Mouse (Mus musculus) lung, postnatal 14 days (tissue): Measurements from ENCODE around the gene Nid1.
"Not testable (repeated sequence)": the region's sequence is repeated elsewhere in the genome, so short reads cannot be mapped to it uniquely, and the experiment has no call there.

Experiments
- DNase-seq: peaks from one replicate; pipeline ENCODE4 v3.0.0; 2021

Nid1 gene

GRCm38 (mm10) chr13:13454249-13454648 lies 16.9 kb downstream of the Nid1 start:
- not testable (repeated sequence) for DNase-seq

GRCm38 (mm10) chr13:13455632-13456492 lies 18.5 kb downstream of the Nid1 start:
- DNase-seq, result not testable (repeated sequence)

GRCm38 (mm10) chr13:13458138-13458737 lies 20.9 kb downstream of the Nid1 start:
- no peak for DNase-seq

- no peak for DNase-seq
These were observed 23.3 kb downstream of the Nid1 start for GRCm38 (mm10) chr13:13460521-13461138.

GRCm38 (mm10) chr13:13461446-13462192 lies 24.3 kb downstream of the Nid1 start:
- DNase-seq, result no peak

GRCm38 (mm10) chr13:13463949-13464348 lies 26.6 kb downstream of the Nid1 start:
- no peak for DNase-seq

- DNase-seq, result not testable (repeated sequence)
These were observed 29.9 kb downstream of the Nid1 start for GRCm38 (mm10) chr13:13467249-13467648.

GRCm38 (mm10) chr13:13468513-13468912 lies 31.2 kb downstream of the Nid1 start:
- no peak for DNase-seq

- DNase-seq, result no peak
These were observed 34.0 kb downstream of the Nid1 start for GRCm38 (mm10) chr13:13471334-13471757.

- DNase-seq, result not testable (repeated sequence)
These were observed 37.1 kb downstream of the Nid1 start for GRCm38 (mm10) chr13:13474464-13474863.

GRCm38 (mm10) chr13:13474991-13475390 lies 37.6 kb downstream of the Nid1 start:
- DNase-seq, result no peak

GRCm38 (mm10) chr13:13476568-13476967 lies 39.2 kb downstream of the Nid1 start:
- DNase-seq, result no peak

- DNase-seq, result no peak
These were observed 39.7 kb downstream of the Nid1 start for GRCm38 (mm10) chr13:13477046-13477445.

- no peak for DNase-seq
These were observed 42.6 kb downstream of the Nid1 start for GRCm38 (mm10) chr13:13479986-13480385.

- peak; percentile 48 for DNase-seq
These were observed 43.7 kb downstream of the Nid1 start for GRCm38 (mm10) chr13:13481033-13481432.

GRCm38 (mm10) chr13:13481875-13482674 lies 44.7 kb downstream of the Nid1 start:
- DNase-seq, result no peak

- DNase-seq, result no peak
These were observed 47.0 kb downstream of the Nid1 start for GRCm38 (mm10) chr13:13484351-13484751.

GRCm38 (mm10) chr13:13484883-13485282 lies 47.5 kb downstream of the Nid1 start:
- no peak for DNase-seq

GRCm38 (mm10) chr13:13485682-13486081 lies 48.3 kb downstream of the Nid1 start:
- DNase-seq, result no peak

GRCm38 (mm10) chr13:13487851-13488250 lies 50.5 kb downstream of the Nid1 start:
- DNase-seq, result no peak

- DNase-seq, result no peak
These were observed 52.5 kb downstream of the Nid1 start for GRCm38 (mm10) chr13:13489861-13490260.

GRCm38 (mm10) chr13:13492151-13492550 lies 54.8 kb downstream of the Nid1 start:
- DNase-seq, result no peak
